Mouse (Mus musculus) heart, embryonic 14.5 days (tissue): ENCODE results near the gene Uso1. TPM values are rescaled to one million over a fixed set of nuclear protein-coding genes. Genes with fewer than 3 reads are reported as not detected.

ENCODE experiments used
- ATAC-seq: fragments of 200-750 bp; cut with Nextera tagmentation; 2 replicates; pipeline ENCODE4 v1.8.0; 2017; ENCODE audit warnings: low read depth, moderate TSS enrichment; ENCODE audit not compliant: insufficient number of reproducible peaks, insufficient read depth, low FRiP score
- H3K27ac ChIP-seq, 2 experiments: fragments of 200-500 bp in 1 of 2; fragments of 300-500 bp in 1 of 2; sonication (generic) in 1 of 2; replicated peaks in 1 of 2; 2 replicates each; pipeline ENCODE4 v1.5.1; 2012 to 2014; ENCODE audit warnings: low read depth in 2 of 2, low read length in 2 of 2, control low read depth in 1 of 2, mild to moderate bottlenecking in 1 of 2, mixed read lengths in 1 of 2; ENCODE audit not compliant: control insufficient read depth in 1 of 2, insufficient read depth in 1 of 2
- H3K27me3 ChIP-seq: fragments of 300-500 bp; sonication (generic); 2 replicates; pipeline ENCODE4 v1.6.1; 2014; ENCODE audit warnings: mild to moderate bottlenecking, low read length, control low read depth; ENCODE audit not compliant: control insufficient read depth, insufficient read depth
- H3K36me3 ChIP-seq: fragments of 300-500 bp; sonication (generic); 2 replicates; pipeline ENCODE4 v1.6.1; 2014; ENCODE audit warnings: mild to moderate bottlenecking, control low read depth, low read length, mixed read lengths; ENCODE audit not compliant: control insufficient read depth, insufficient read depth
- H3K4me1 ChIP-seq, 2 experiments: fragments of 200-500 bp in 1 of 2; fragments of 300-500 bp in 1 of 2; sonication (generic) in 1 of 2; 2 replicates each; pipeline ENCODE4 v1.6.1; 2012 to 2014; ENCODE audit warnings: low read length in 2 of 2, control low read depth in 1 of 2, mixed read lengths in 1 of 2; ENCODE audit not compliant: control insufficient read depth in 2 of 2, insufficient read depth in 2 of 2
- H3K4me2 ChIP-seq: fragments of 300-500 bp; sonication (generic); 2 replicates; pipeline ENCODE4 v1.6.1; 2014; ENCODE audit warnings: mild to moderate bottlenecking, low read length
- H3K4me3 ChIP-seq, 2 experiments: fragments of 200-500 bp in 1 of 2; fragments of 300-500 bp in 1 of 2; sonication (generic) in 1 of 2; 2 replicates each; pipeline ENCODE4 v1.5.1; 2012 to 2014; ENCODE audit warnings: low read length in 2 of 2, mild to moderate bottlenecking in 2 of 2, control low read depth in 1 of 2, low read depth in 1 of 2, moderate library complexity in 1 of 2; ENCODE audit not compliant: control insufficient read depth in 1 of 2, insufficient read depth in 1 of 2
- H3K9ac ChIP-seq: fragments of 300-500 bp; sonication (generic); 2 replicates; pipeline ENCODE4 v1.6.1; 2014; ENCODE audit warnings: mild to moderate bottlenecking, low read length
- H3K9me3 ChIP-seq: fragments of 300-500 bp; sonication (generic); 2 replicates; pipeline ENCODE4 v1.6.1; 2016; ENCODE audit warnings: low read length, control low read depth; ENCODE audit not compliant: control insufficient read depth
- WGBS: fragments of 180-500 bp; shearing (Covaris S2); extraction: QIAGEN DNeasy Blood & Tissue Kit; methylation state at CpG from one replicate; pipeline ENCODE4 v1.1.7; 2014; 5-methylcytosine and 5-hydroxymethylcytosine counted together
- polyA plus RNA-seq: library from polyadenylated mRNA; unstranded; fragments of >200 nt; fragmentation: Nextera tagmentation; extraction: Ambion mirVana; gene quantifications from 2 replicates; pipeline ENCODE4 v1.2.1, GENCODE M21; 2014

The Uso1 gene
- polyA plus RNA-seq, 1 experiment from 2014 or later, result 22.9 TPM

GRCm38 (mm10) chr5:92113484-92113883 lies 24.3 kb upstream of the Uso1 start:
- Histone ChIP-seq H3K9ac (no peak overlapping the region), H3K27me3 (no peaks in the 10 kb centered on the region), H3K9me3 (no peaks in the 10 kb centered on the region), H3K4me1 (peaks cover 2 to 5% of the 10 kb centered on the region in 2 experiments; a peak in 2 of 4 replicates), H3K4me3 (no peak overlapping the region), H3K4me2 (no peak overlapping the region), H3K36me3 (no peaks in the 10 kb centered on the region), H3K27ac (no peak overlapping the region)
- ATAC-seq, result no peak
- WGBS, result 84% methylated on average over 7 of the region's 7 CpGs

- H3K27ac ChIP-seq, result no peak overlapping the region
- 84% methylated on average over 6 of the region's 6 CpGs for WGBS
- H3K9me3 ChIP-seq, result no peaks in the 10 kb centered on the region
- no peak overlapping the region for H3K4me2 ChIP-seq
- ATAC-seq, result no peak
- no peaks in the 10 kb centered on the region for H3K27me3 ChIP-seq
- no peak overlapping the region for H3K9ac ChIP-seq
- no peaks in the 10 kb centered on the region for H3K36me3 ChIP-seq
- H3K4me1 ChIP-seq, result peaks cover 2 to 5% of the 10 kb centered on the region in 2 experiments; a peak in 2 of 4 replicates
- H3K4me3 ChIP-seq, result no peak overlapping the region
Measured at GRCm38 (mm10) chr5:92114223-92114622, 23.5 kb upstream of the Uso1 start.

GRCm38 (mm10) chr5:92114939-92115338 lies 22.8 kb upstream of the Uso1 start:
- H3K4me1 ChIP-seq, result peaks cover 2 to 5% of the 10 kb centered on the region in 2 experiments; a peak in 2 of 4 replicates
- ATAC-seq, result no peak
- H3K9me3 ChIP-seq, result no peaks in the 10 kb centered on the region
- H3K27me3 ChIP-seq, result no peaks in the 10 kb centered on the region
- no peak overlapping the region for H3K4me2 ChIP-seq
- no peak overlapping the region for H3K4me3 ChIP-seq
- H3K36me3 ChIP-seq, result no peaks in the 10 kb centered on the region
- no peak overlapping the region for H3K27ac ChIP-seq
- H3K9ac ChIP-seq, result no peak overlapping the region
- 82% methylated on average over 2 of the region's 2 CpGs for WGBS

- H3K4me3 ChIP-seq, result no peak overlapping the region
- no peak overlapping the region for H3K27ac ChIP-seq
- ATAC-seq, result peak; percentile 56; the same call in 1 of the 2 replicates
- H3K27me3 ChIP-seq, result no peaks in the 10 kb centered on the region
- 0 out of 2 replicates have a peak, but pooled peaks cover 3% of the 10 kb centered on the region for H3K9me3 ChIP-seq
- WGBS, result 47% methylated on average over 12 of the region's 12 CpGs
- no peaks in the 10 kb centered on the region for H3K36me3 ChIP-seq
- H3K4me1 ChIP-seq, result peaks cover 0 to 2% of the 10 kb centered on the region in 2 experiments; a peak in 1 of 4 replicates
- H3K4me2 ChIP-seq, result 0 out of 2 replicates have a peak overlapping the region, but pooled peaks have one; percentile 1
- H3K9ac ChIP-seq, result no peak overlapping the region
Measured at GRCm38 (mm10) chr5:92117823-92118403, 19.8 kb upstream of the Uso1 start.

GRCm38 (mm10) chr5:92121636-92122035 lies 16.1 kb upstream of the Uso1 start:
- H3K36me3 ChIP-seq, result no peaks in the 10 kb centered on the region
- H3K27me3 ChIP-seq, result no peaks in the 10 kb centered on the region
- no peak overlapping the region for H3K4me3 ChIP-seq
- H3K27ac ChIP-seq, result no peak overlapping the region
- peaks cover 1 to 3% of the 10 kb centered on the region in 2 experiments; a peak in 3 of 4 replicates for H3K4me1 ChIP-seq
- H3K9ac ChIP-seq, result no peak overlapping the region
- ATAC-seq, result no peak
- no peak overlapping the region for H3K4me2 ChIP-seq
- WGBS, result 72% methylated on average over 4 of the region's 4 CpGs
- H3K9me3 ChIP-seq, result 0 out of 2 replicates have a peak, but pooled peaks cover 3% of the 10 kb centered on the region

- no peak overlapping the region for H3K4me3 ChIP-seq
- no peaks in the 10 kb centered on the region for H3K36me3 ChIP-seq
- ATAC-seq, result no peak
- WGBS, result 96% methylated on average over 3 of the region's 3 CpGs
- 0 out of 2 replicates have a peak, but pooled peaks cover 3% of the 10 kb centered on the region for H3K9me3 ChIP-seq
- H3K27me3 ChIP-seq, result no peaks in the 10 kb centered on the region
- no peak overlapping the region for H3K27ac ChIP-seq
- H3K4me2 ChIP-seq, result no peak overlapping the region
- no peak overlapping the region for H3K9ac ChIP-seq
- H3K4me1 ChIP-seq, result peaks cover 13 to 21% of the 10 kb centered on the region in 2 experiments
Measured at GRCm38 (mm10) chr5:92125446-92125845, 12.3 kb upstream of the Uso1 start.

- no peak overlapping the region for H3K4me3 ChIP-seq
- H3K9me3 ChIP-seq, result 0 out of 2 replicates have a peak, but pooled peaks cover 3% of the 10 kb centered on the region
- no peaks in the 10 kb centered on the region for H3K36me3 ChIP-seq
- H3K4me1 ChIP-seq, result peaks cover 13 to 21% of the 10 kb centered on the region in 2 experiments
- 49% methylated on average over 9 of the region's 9 CpGs for WGBS
- H3K27me3 ChIP-seq, result no peaks in the 10 kb centered on the region
- peak overlapping the region; percentile 25 for H3K4me2 ChIP-seq
- H3K9ac ChIP-seq, result no peak overlapping the region; the same call in 1 of the 2 replicates
- ATAC-seq, result no peak
- H3K27ac ChIP-seq, result peak overlapping the region in 1 of 2 experiments; percentile 39; a peak in 1 of 4 replicates
Measured at GRCm38 (mm10) chr5:92127141-92127625, 10.6 kb upstream of the Uso1 start.
